Comparison of ENCODE assay signal across 24 mouse cellular contexts in genomic region chr9:21334747-21335146, GRCm38 (mm10). TPM values are rescaled to one million over a fixed set of nuclear protein-coding genes. Genes with fewer than 3 reads are reported as not detected.
DNase-seq lines count a peak whose midpoint lies in the region; TF ChIP-seq lines count a peak whose summit lies in the region.
"Had no signal": no experiment of that assay in that cellular context is flagged by ENCODE, and none has a peak within 500 bp of the region (broad histone marks: within the 10 kb centered on the region; RNA-seq: fewer than 3 reads in every experiment).

No protein-coding gene starts in this region.

- H3K79me2 ChIP-seq in MEL (ENCODE audit: control insufficient read depth, insufficient read depth, low read length, poor library complexity) (peaks cover 4% of the 10 kb centered on the region; the same call in 1 of the 2 replicates), myocyte (ENCODE audit: control insufficient read depth, insufficient read depth) (peaks cover 43% of the 10 kb centered on the region)

- peak overlapping the region; percentile 96 for H3K27ac ChIP-seq in gastrocnemius, adult 2 months
- peak overlapping the region; percentile 38; the same call in 1 of the 2 replicates for H3K27ac ChIP-seq in heart, embryonic 10.5 days
- H3K27ac ChIP-seq in MEL (ENCODE audit: control insufficient read depth, low read depth, low read length), result no peak overlapping the region
- H3K27ac ChIP-seq: embryonic facial prominence, embryonic 13.5 days; embryonic facial prominence, embryonic 15.5 days; forebrain, embryonic 13.5 days; forebrain, embryonic 15.5 days had no signal

- H3K4me1 ChIP-seq in heart, embryonic 10.5 days, result peaks cover 51% of the 10 kb centered on the region
- H3K4me1 ChIP-seq in MEL (ENCODE audit: control insufficient read depth in 1 of 2, insufficient read depth in 2 of 2, low read length in 2 of 2), result no peaks in the 10 kb centered on the region

- TF ChIP-seq POLR2A in MEL (IDR thresholded peaks at IDR 0.05; ENCODE audit: control insufficient read depth in 1 of 2, insufficient read depth in 1 of 2, low read depth in 1 of 2, low read length in 2 of 2, poor library complexity in 1 of 2) (no peak), myocyte (IDR thresholded peaks at IDR 0.05; ENCODE audit: insufficient read length, low read depth) (no peak)

- H3K9me3 ChIP-seq in heart, embryonic 10.5 days, result no peaks in the 10 kb centered on the region
- H3K9me3 ChIP-seq in MEL (replicated peaks; ENCODE audit: insufficient read depth, low read length), result no peaks in the 10 kb centered on the region
- H3K9me3 ChIP-seq: embryonic facial prominence, embryonic 13.5 days; embryonic facial prominence, embryonic 15.5 days; forebrain, embryonic 13.5 days; forebrain, embryonic 15.5 days; G1E had no signal

- H3K4me2 ChIP-seq in myocyte (ENCODE audit: low read depth), result peak overlapping the region; percentile 27
- H3K4me2 ChIP-seq: embryonic facial prominence, embryonic 13.5 days; embryonic facial prominence, embryonic 15.5 days; forebrain, embryonic 13.5 days; forebrain, embryonic 15.5 days had no signal

- intact Hi-C loops in gastrocnemius, adult 2 months (cut with DNase I), result no loop called here
- intact Hi-C loops in heart, postnatal 25 days (cut with DNase I), result no loop called here

- no peaks in the 10 kb centered on the region for H3K27me3 ChIP-seq in heart, embryonic 10.5 days (ENCODE audit: insufficient read depth, poor library complexity, severe bottlenecking)
- H3K27me3 ChIP-seq in MEL (ENCODE audit: control insufficient read depth in 1 of 2, insufficient read depth in 2 of 2, low read length in 2 of 2) (no peaks in the 10 kb centered on the region), myocyte (ENCODE audit: control insufficient read depth, insufficient read depth, insufficient read length) (no peaks in the 10 kb centered on the region)
- H3K27me3 ChIP-seq: CH12.LX; embryonic facial prominence, embryonic 13.5 days; embryonic facial prominence, embryonic 15.5 days; forebrain, embryonic 13.5 days; forebrain, embryonic 15.5 days had no signal

- peaks cover 9% of the 10 kb centered on the region; the same call in 1 of the 2 replicates for H3K36me3 ChIP-seq in heart, embryonic 10.5 days
- H3K36me3 ChIP-seq in MEL (ENCODE audit: control insufficient read depth in 1 of 2, insufficient read depth in 2 of 2, low read length in 2 of 2) (no peaks in the 10 kb centered on the region), myocyte (ENCODE audit: control insufficient read depth, insufficient read depth) (peaks cover 2% of the 10 kb centered on the region)
- H3K36me3 ChIP-seq: forebrain, embryonic 15.5 days had no signal

- TF ChIP-seq EP300 in MEL (IDR thresholded peaks at IDR 0.05; ENCODE audit: low read depth in 1 of 2, low read length in 2 of 2), result no peak

- no peak overlapping the region for H3ac ChIP-seq in myocyte (ENCODE audit: control insufficient read depth, insufficient read length)

- H3K9ac ChIP-seq in MEL (ENCODE audit: control insufficient read depth, low read depth, low read length, poor library complexity, severe bottlenecking), result no peak overlapping the region
- H3K9ac ChIP-seq: embryonic facial prominence, embryonic 13.5 days; embryonic facial prominence, embryonic 15.5 days; forebrain, embryonic 13.5 days; forebrain, embryonic 15.5 days had no signal

- no peak for TF ChIP-seq CTCF in gastrocnemius, adult 2 months (IDR thresholded peaks at IDR 0.05)
- TF ChIP-seq CTCF in MEL (IDR thresholded peaks at IDR 0.05 in 2 of 3, conservative IDR thresholded peaks at IDR 0.05 in 1 of 3; ENCODE audit: control insufficient read depth in 1 of 3, insufficient read depth in 1 of 3, low read depth in 2 of 3, low read length in 3 of 3, poor library complexity in 1 of 3, severe bottlenecking in 1 of 3), result no peak

- H3K4me3 ChIP-seq in gastrocnemius, adult 2 months, result no peak overlapping the region
- H3K4me3 ChIP-seq in heart, embryonic 10.5 days, result no peak overlapping the region
- H3K4me3 ChIP-seq in MEL (ENCODE audit: control insufficient read depth in 1 of 2, insufficient read depth in 1 of 2, low read depth in 2 of 2, low read length in 2 of 2) (no peak overlapping the region), myocyte (no peak overlapping the region)
- H3K4me3 ChIP-seq: embryonic facial prominence, embryonic 13.5 days; embryonic facial prominence, embryonic 15.5 days; forebrain, embryonic 13.5 days; forebrain, embryonic 15.5 days had no signal

- DNase-seq in gastrocnemius, adult 2 months, result no peak
- no peak for DNase-seq in gastrocnemius, postnatal 25 days
- DNase-seq in heart, embryonic 10.5 days (ENCODE audit: low spot score), result no peak
- no peak for DNase-seq in heart, postnatal 25 days (ENCODE audit: low spot score)
- DNase-seq in MEL (ENCODE audit: low read depth, low spot score), result no peak
- no peak for DNase-seq in right cerebral cortex, postnatal 10 days (ENCODE audit: low spot score in 2 of 2)
- DNase-seq: adrenal gland, adult 2 months; adrenal gland, postnatal 10 days; adrenal gland, postnatal 25 days; B cell, adult 2 months; cerebellum, adult 11 months; cerebellum, adult 18-20 months; cerebellum, adult 8-10 months; cerebellum, adult 9-11 months; cerebellum, postnatal 14 days; cerebellum, postnatal 36 days; embryo, embryonic 11 days had no signal

- TF ChIP-seq RAD21 in MEL (IDR thresholded peaks at IDR 0.05; ENCODE audit: low read depth, low read length), result no peak

TF ChIP-seq in MEL, 35 proteins besides CTCF, POLR2A, EP300 and RAD21:
- peak; percentile 70 for TF ChIP-seq ZNF384 (IDR thresholded peaks at IDR 0.05; ENCODE audit: low read depth, low read length)
- no peak for TF ChIP-seq NRF1 (IDR thresholded peaks at IDR 0.05; ENCODE audit: insufficient read depth, low read depth, low read length, poor library complexity, severe bottlenecking)
- 0 out of 2 replicates have a peak, but pooled peaks have one; percentile 15 for TF ChIP-seq KAT2A (conservative IDR thresholded peaks at IDR 0.05; ENCODE audit: low read depth, low read length)

TF ChIP-seq in myocyte, 11 proteins besides CTCF, POLR2A, EP300 and RAD21 (continues in another document):
- TF ChIP-seq MAX (IDR thresholded peaks at IDR 0.05; ENCODE audit: low read depth) (no peak), SRF (IDR thresholded peaks at IDR 0.05; ENCODE audit: control insufficient read depth, insufficient read length, low read depth) (no peak), MYOD1 (IDR thresholded peaks at IDR 0.05; ENCODE audit: control insufficient read depth in 1 of 3, insufficient read length in 2 of 3, low read depth in 2 of 3) (peak in 2 of 3 experiments; percentile 5 to 52), REST (IDR thresholded peaks at IDR 0.05; ENCODE audit: insufficient read depth, insufficient read length) (no peak), MYOG (IDR thresholded peaks at IDR 0.05; ENCODE audit: control insufficient read depth in 1 of 3, insufficient read depth in 1 of 3, insufficient read length in 2 of 3, low read depth in 2 of 3) (peak in 2 of 3 experiments; percentile 2 to 32), TCF12 (IDR thresholded peaks at IDR 0.05; ENCODE audit: insufficient read depth, poor library complexity, severe bottlenecking) (no peak), E2F4 (IDR thresholded peaks at IDR 0.05; ENCODE audit: insufficient read depth) (no peak)

RNA-seq across cellular contexts. Expression of gene Slc44a2, which starts 14.2 kb away (rescaled TPM):
- 100 to 1,000 TPM; 168 to 178 TPM for total RNA-seq in gastrocnemius, adult 2 months (2021)
- total RNA-seq in gastrocnemius, postnatal 25 days (2021), result 100 to 1,000 TPM; 117 to 128 TPM
- polyA plus RNA-seq in heart, embryonic 10.5 days (2016; fragmentation: Nextera tagmentation; extraction: Ambion mirVana), result 69.2 and 70.4 TPM in 2 replicates
- 100 to 1,000 TPM in 1 of 2 experiments, 10 to 100 TPM in 1; 99.2 to 113 TPM for total RNA-seq in heart, postnatal 25 days (2021)
- total RNA-seq in MEL (2012; rRNA removed), result 27.3 and 30.7 TPM in 2 replicates
- polyA plus RNA-seq in MEL (2012; ENCODE audit: insufficient read depth in 1 of 2, insufficient read length in 2 of 2, low read depth in 1 of 2, low replicate concordance in 2 of 2, missing spikeins in 1 of 2), result 100 to 1,000 TPM in 1 of 2 experiments, not detected in 1; 121 TPM
- 173 TPM for polyA plus RNA-seq in myocyte (2012; fragmentation: generic; extraction: Trizol)

RNA-seq across cellular contexts. Expression of gene Ap1m2, which starts 22.6 kb away (rescaled TPM):
- total RNA-seq in gastrocnemius, adult 2 months (2021), result not detected
- total RNA-seq in gastrocnemius, postnatal 25 days (2021), result not detected
- polyA plus RNA-seq in heart, embryonic 10.5 days (2016; fragmentation: Nextera tagmentation; extraction: Ambion mirVana), result 2.0 and 6.1 TPM in 2 replicates
- total RNA-seq in heart, postnatal 25 days (2021), result not detected
- total RNA-seq in MEL (2012; rRNA removed), result 0.52 and 0.73 TPM in 2 replicates
- 1 to 10 TPM in 1 of 2 experiments, not detected in 1; 1.0 TPM for polyA plus RNA-seq in MEL (2012; ENCODE audit: insufficient read depth in 1 of 2, insufficient read length in 2 of 2, low read depth in 1 of 2, low replicate concordance in 2 of 2, missing spikeins in 1 of 2)
- polyA plus RNA-seq in myocyte (2012; fragmentation: generic; extraction: Trizol), result not detected
- total RNA-seq: adrenal gland, adult 2 months; adrenal gland, postnatal 25 days had no signal
- polyA plus RNA-seq: adrenal gland, adult 2 months; G1E had no signal

RNA-seq across cellular contexts. Expression of gene Ilf3, which starts 32.9 kb away (rescaled TPM):
- 10 to 100 TPM; 21.2 to 25.2 TPM for total RNA-seq in gastrocnemius, adult 2 months (2021)
- total RNA-seq in gastrocnemius, postnatal 25 days (2021), result 10 to 100 TPM; 17.9 to 19.2 TPM
- polyA plus RNA-seq in heart, embryonic 10.5 days (2016; fragmentation: Nextera tagmentation; extraction: Ambion mirVana), result 166 and 197 TPM in 2 replicates
- 10 to 100 TPM; 25.9 to 29.6 TPM for total RNA-seq in heart, postnatal 25 days (2021)
- 210 and 235 TPM in 2 replicates for total RNA-seq in MEL (2012; rRNA removed)
- polyA plus RNA-seq in MEL (2012; ENCODE audit: insufficient read depth in 1 of 2, insufficient read length in 2 of 2, low read depth in 1 of 2, low replicate concordance in 2 of 2, missing spikeins in 1 of 2), result 100 to 1,000 TPM in 1 of 2 experiments, 10 to 100 TPM in 1; 67.4 to 519 TPM
- 56.6 TPM for polyA plus RNA-seq in myocyte (2012; fragmentation: generic; extraction: Trizol)

RNA-seq across cellular contexts. Expression of gene Cdkn2d, which starts 43.5 kb away (rescaled TPM):
- total RNA-seq in gastrocnemius, adult 2 months (2021), result 1 to 10 TPM; 8.6 to 9.1 TPM
- 1 to 10 TPM; 7.4 to 9.1 TPM for total RNA-seq in gastrocnemius, postnatal 25 days (2021)
- polyA plus RNA-seq in heart, embryonic 10.5 days (2016; fragmentation: Nextera tagmentation; extraction: Ambion mirVana), result 69.0 and 93.4 TPM in 2 replicates
- 10 to 100 TPM; 15.1 to 16.8 TPM for total RNA-seq in heart, postnatal 25 days (2021)
- 40.1 and 55.2 TPM in 2 replicates for total RNA-seq in MEL (2012; rRNA removed)
- polyA plus RNA-seq in MEL (2012; ENCODE audit: insufficient read depth in 1 of 2, insufficient read length in 2 of 2, low read depth in 1 of 2, low replicate concordance in 2 of 2, missing spikeins in 1 of 2), result 10 to 100 TPM in 1 of 2 experiments, not detected in 1; 67.9 TPM
- 53.2 TPM for polyA plus RNA-seq in myocyte (2012; fragmentation: generic; extraction: Trizol)

RNA-seq across cellular contexts. Expression of gene Kri1, which starts 47.0 kb away (rescaled TPM):
- total RNA-seq in gastrocnemius, adult 2 months (2021), result 10 to 100 TPM; 11.0 to 12.6 TPM
- 1 to 10 TPM; 8.3 to 8.5 TPM for total RNA-seq in gastrocnemius, postnatal 25 days (2021)
- polyA plus RNA-seq in heart, embryonic 10.5 days (2016; fragmentation: Nextera tagmentation; extraction: Ambion mirVana), result 14.5 and 21.3 TPM in 2 replicates
- 10 to 100 TPM; 15.9 to 17.4 TPM for total RNA-seq in heart, postnatal 25 days (2021)
- 175 and 199 TPM in 2 replicates for total RNA-seq in MEL (2012; rRNA removed)
- polyA plus RNA-seq in MEL (2012; ENCODE audit: insufficient read depth in 1 of 2, insufficient read length in 2 of 2, low read depth in 1 of 2, low replicate concordance in 2 of 2, missing spikeins in 1 of 2) (100 to 1,000 TPM in 1 of 2 experiments, 10 to 100 TPM in 1; 76.1 to 233 TPM), myocyte (2012; fragmentation: generic; extraction: Trizol) (31.4 TPM)
